Mouse (Mus musculus) small intestine, adult 2 months (tissue): ENCODE measurements around the gene Dnmt3a. TPM values are rescaled to one million over a fixed set of nuclear protein-coding genes. Genes with fewer than 3 reads are reported as not detected.

Experiments used
- H3K27ac ChIP-seq: fragments of 200-500 bp; 2 replicates; pipeline ENCODE4 v1.5.1; 2012; ENCODE audit warnings: low read depth, low read length, control low read depth, inconsistent platforms; ENCODE audit not compliant: insufficient read depth
- H3K27me3 ChIP-seq: fragments of 200-500 bp; 2 replicates; pipeline ENCODE4 v1.6.1; 2012; ENCODE audit warnings: mild to moderate bottlenecking, moderate library complexity, low read length, inconsistent platforms; ENCODE audit not compliant: control insufficient read depth, insufficient read depth
- H3K36me3 ChIP-seq: fragments of 200-500 bp; 2 replicates; pipeline ENCODE4 v1.6.1; 2012; ENCODE audit warnings: mild to moderate bottlenecking, low read length, control low read depth, inconsistent platforms; ENCODE audit not compliant: control insufficient read depth, insufficient read depth
- H3K4me1 ChIP-seq: fragments of 200-500 bp; 2 replicates; pipeline ENCODE4 v1.6.1; 2012; ENCODE audit warnings: low read length, inconsistent platforms, mixed read lengths; ENCODE audit not compliant: control insufficient read depth, insufficient read depth, insufficient read length
- H3K4me3 ChIP-seq: fragments of 200-500 bp; 2 replicates; pipeline ENCODE4 v1.5.1; 2012; ENCODE audit warnings: low read depth, mild to moderate bottlenecking, control low read depth, inconsistent platforms, low read length, moderate library complexity
- CTCF ChIP-seq: fragments of 200-500 bp; IDR thresholded peaks from 2 replicates; pipeline ENCODE4 v1.5.1; 2012; ENCODE audit warnings: low read depth, mild to moderate bottlenecking, control low read depth, inconsistent platforms, low read length, moderate library complexity, mixed read lengths; ENCODE audit not compliant: insufficient replicate concordance, insufficient read length; ENCODE audit errors: extremely low read depth
- POLR2A ChIP-seq: fragments of 200-500 bp; IDR thresholded peaks from 2 replicates; pipeline ENCODE4 v1.6.1; 2012; ENCODE audit warnings: low read depth, mild to moderate bottlenecking, control low read depth, inconsistent platforms, low read length, moderate library complexity
- WGBS: fragments of 180-500 bp; shearing (Covaris S2); methylation state at CpG from one replicate; pipeline ENCODE4 v1.1.7; 2018; 5-methylcytosine and 5-hydroxymethylcytosine counted together
- polyA plus RNA-seq: library from polyadenylated mRNA; depleted of rRNA; stranded (reverse); fragments of >200 nt; gene quantifications from 2 replicates; pipeline ENCODE4 v1.2.3, GENCODE M21; 2012; rRNA removed

Dnmt3a gene
- polyA plus RNA-seq, 1 experiment, result 10.2 TPM

DNA sequence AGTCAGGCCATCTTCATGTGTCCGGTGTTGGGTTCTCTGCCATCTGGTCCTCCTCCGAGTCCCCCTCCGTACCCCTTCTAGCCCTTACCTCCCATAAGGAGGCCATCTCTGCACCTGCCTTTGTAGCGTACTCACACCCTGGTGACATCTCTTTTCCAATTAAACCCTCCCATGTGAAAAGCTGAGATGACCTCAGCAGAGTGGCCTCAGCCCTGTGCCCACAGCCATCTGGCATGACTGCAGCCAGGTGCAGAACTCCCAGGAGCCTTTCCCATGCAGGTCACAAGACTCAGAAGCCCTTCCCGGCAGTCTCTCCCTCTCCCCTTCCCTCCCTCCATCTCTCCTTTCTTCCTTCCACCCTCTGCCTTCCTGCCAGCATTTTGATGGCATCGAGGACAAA lies 141.7 kb downstream of the Dnmt3a start:
- 77% methylated on average over 6 of the region's 6 CpGs for WGBS
- H3K27ac ChIP-seq, result no peak overlapping the region
- no peaks in the 10 kb centered on the region for H3K27me3 ChIP-seq
- H3K4me3 ChIP-seq, result no peak overlapping the region
- H3K4me1 ChIP-seq, result no peaks in the 10 kb centered on the region
- TF ChIP-seq CTCF, result no peak
- no peak for TF ChIP-seq POLR2A
- no peaks in the 10 kb centered on the region for H3K36me3 ChIP-seq

DNA sequence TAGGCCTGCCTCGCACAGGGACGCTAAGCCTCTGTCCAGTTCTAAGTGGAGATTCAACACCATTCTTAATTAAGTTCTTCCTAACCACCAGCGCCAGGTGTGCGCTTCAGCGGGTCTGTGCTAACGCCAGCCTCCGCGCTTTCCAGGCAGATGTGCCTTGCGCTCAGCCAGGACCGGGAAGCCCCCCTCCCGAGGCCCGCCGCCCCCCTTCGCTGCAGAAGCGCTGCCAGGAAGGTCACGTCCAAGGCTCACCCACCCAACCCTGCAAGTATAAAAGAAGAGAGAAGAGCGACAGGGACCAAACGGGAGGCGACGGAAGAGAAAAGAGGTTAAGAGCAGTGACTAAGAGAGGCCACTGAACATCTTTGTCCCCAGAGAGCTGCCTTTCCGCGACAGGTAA lies 148.8 kb downstream of the Dnmt3a start, which contains the start of gene Pomc:
TSS of gene Pomc (plus strand) at position 301 of the 400 bp plus-strand sequence.
- TF ChIP-seq POLR2A (no peak), CTCF (no peak)
- Histone ChIP-seq H3K27ac (no peak within 1 kb of the TSS), H3K27me3 (peaks cover 5% of the 10 kb centered on the region; the same call in 1 of the 2 replicates), H3K4me1 (0 out of 2 replicates have a peak, but pooled peaks cover under 1% of the 10 kb centered on the region), H3K4me3 (no peak within 1 kb of the TSS), H3K36me3 (no peaks in the 10 kb centered on the region)
- WGBS, result 30% methylated on average over 22 of the region's 22 CpGs

DNA sequence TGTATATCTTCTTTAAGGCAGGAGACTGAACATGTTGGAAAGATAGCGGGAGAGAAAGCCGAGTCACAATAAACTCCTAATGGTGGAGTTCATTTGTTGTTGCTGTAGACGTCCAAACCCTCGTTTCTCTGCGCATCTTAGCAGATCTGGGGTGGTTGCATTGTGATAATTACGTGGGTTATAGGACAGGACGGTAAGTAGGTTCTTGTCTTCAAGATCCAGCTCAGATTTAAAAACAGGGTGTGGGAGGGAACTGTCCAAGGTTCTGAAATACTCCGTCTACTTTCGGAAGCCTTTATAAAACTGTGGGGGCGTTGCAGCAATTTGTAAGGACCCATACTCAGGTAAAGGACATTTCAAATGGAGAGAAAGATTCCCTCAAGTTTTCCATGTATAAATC lies 149.6 kb downstream of the Dnmt3a start:
- Histone ChIP-seq H3K27me3 (peaks cover 5% of the 10 kb centered on the region; the same call in 1 of the 2 replicates), H3K4me1 (peaks cover 5% of the 10 kb centered on the region; the same call in 1 of the 2 replicates), H3K27ac (no peak overlapping the region), H3K36me3 (no peaks in the 10 kb centered on the region), H3K4me3 (no peak overlapping the region)
- TF ChIP-seq CTCF (no peak), POLR2A (no peak)
- 28% methylated on average over 10 of the region's 10 CpGs for WGBS

DNA sequence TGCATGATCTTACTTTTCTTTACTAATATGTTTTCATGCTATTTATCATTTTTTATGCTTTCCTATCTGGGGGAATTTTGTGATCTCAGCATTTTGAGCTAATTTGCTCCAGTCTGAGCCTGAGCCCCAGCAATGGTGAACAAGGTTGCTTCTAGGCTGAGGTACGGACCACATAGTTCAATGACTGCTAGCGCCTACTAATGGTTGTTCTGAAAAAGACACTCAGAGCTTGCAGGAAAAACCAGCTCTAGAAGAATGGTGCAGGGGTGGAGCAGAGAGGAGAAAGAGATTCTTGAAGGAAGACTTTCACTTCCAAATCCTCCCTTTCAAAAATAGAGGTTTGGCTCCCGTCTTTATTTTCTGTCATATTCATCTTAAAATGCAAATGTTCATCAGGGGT lies 150.5 kb downstream of the Dnmt3a start:
- Histone ChIP-seq H3K27ac (no peak overlapping the region), H3K36me3 (no peaks in the 10 kb centered on the region), H3K4me3 (no peak overlapping the region), H3K4me1 (peaks cover 9% of the 10 kb centered on the region; the same call in 1 of the 2 replicates), H3K27me3 (peaks cover 5% of the 10 kb centered on the region; the same call in 1 of the 2 replicates)
- TF ChIP-seq CTCF, result no peak
- TF ChIP-seq POLR2A, result no peak
- WGBS, result 8% methylated on average over 3 of the region's 3 CpGs

DNA sequence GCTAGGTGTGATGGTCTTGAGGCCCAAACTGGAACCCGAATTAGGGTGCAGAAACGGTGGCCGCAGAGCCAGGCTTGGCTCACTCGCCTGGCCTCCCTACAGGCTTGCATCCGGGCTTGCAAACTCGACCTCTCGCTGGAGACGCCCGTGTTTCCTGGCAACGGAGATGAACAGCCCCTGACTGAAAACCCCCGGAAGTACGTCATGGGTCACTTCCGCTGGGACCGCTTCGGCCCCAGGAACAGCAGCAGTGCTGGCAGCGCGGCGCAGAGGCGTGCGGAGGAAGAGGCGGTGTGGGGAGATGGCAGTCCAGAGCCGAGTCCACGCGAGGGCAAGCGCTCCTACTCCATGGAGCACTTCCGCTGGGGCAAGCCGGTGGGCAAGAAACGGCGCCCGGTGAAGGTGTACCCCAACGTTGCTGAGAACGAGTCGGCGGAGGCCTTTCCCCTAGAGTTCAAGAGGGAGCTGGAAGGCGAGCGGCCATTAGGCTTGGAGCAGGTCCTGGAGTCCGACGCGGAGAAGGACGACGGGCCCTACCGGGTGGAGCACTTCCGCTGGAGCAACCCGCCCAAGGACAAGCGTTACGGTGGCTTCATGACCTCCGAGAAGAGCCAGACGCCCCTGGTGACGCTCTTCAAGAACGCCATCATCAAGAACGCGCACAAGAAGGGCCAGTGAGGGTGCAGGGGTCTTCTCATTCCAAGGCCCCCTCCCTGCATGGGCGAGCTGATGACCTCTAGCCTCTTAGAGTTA lies 154.2 kb downstream of the Dnmt3a start:
- Histone ChIP-seq H3K27ac (peak overlapping the region; percentile 48), H3K4me3 (peak overlapping the region; percentile 73), H3K36me3 (no peaks in the 10 kb centered on the region), H3K4me1 (peaks cover 9% of the 10 kb centered on the region; the same call in 1 of the 2 replicates), H3K27me3 (no peaks in the 10 kb centered on the region)
- 3% methylated on average over 53 of the region's 53 CpGs for WGBS
- TF ChIP-seq CTCF (no peak), POLR2A (peak; percentile 57; the same call in 1 of the 2 replicates)

DNA sequence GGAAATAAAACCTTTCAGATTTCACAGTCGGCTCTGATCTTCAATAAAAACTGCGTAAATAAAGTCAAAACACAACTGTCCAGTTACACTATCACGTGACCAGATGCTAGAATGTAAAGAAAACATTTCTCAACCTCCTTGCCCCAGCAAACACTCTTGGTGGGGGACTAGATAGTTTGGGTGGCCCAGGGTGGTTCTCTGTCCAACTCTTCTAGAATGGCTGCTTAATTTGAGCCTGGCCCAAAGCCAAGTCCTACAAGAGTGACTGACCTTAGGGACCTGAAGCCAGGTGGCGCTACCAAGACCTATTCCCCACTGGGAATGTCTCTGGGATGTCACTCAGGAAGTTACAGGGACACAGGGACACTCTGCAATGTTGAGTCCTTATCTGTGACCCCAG lies 154.7 kb downstream of the Dnmt3a start:
- Histone ChIP-seq H3K27ac (no peak overlapping the region; the same call in 1 of the 2 replicates), H3K27me3 (no peaks in the 10 kb centered on the region), H3K36me3 (no peaks in the 10 kb centered on the region), H3K4me3 (peak overlapping the region; percentile 73), H3K4me1 (peaks cover 9% of the 10 kb centered on the region; the same call in 1 of the 2 replicates)
- TF ChIP-seq POLR2A (no peak), CTCF (peak; percentile 34; the same call in 1 of the 2 replicates)
- WGBS, result 43% methylated on average over 4 of the region's 4 CpGs

Other genes starting within 250 kb of the Dnmt3a start
- gene Dtnb, start 233.6 kb upstream of the Dnmt3a start, polyA plus RNA-seq, result 15.2 and 15.9 TPM in 2 replicates
- 0.10 and 0.20 TPM in 2 replicates for gene Pomc, start 148.9 kb downstream of the Dnmt3a start, polyA plus RNA-seq
- gene Efr3b, start 232.9 kb downstream of the Dnmt3a start, polyA plus RNA-seq, result 10.8 and 21.4 TPM in 2 replicates